Mouse (Mus musculus) embryo, embryonic 10.5 days (tissue): Measurements from ENCODE around the gene Scube1.

Experiments
- DNase-seq: peaks from one replicate; pipeline ENCODE4 v3.0.0-alpha.2; 2015; ENCODE audit warnings: low spot score

Gene Scube1

DNA sequence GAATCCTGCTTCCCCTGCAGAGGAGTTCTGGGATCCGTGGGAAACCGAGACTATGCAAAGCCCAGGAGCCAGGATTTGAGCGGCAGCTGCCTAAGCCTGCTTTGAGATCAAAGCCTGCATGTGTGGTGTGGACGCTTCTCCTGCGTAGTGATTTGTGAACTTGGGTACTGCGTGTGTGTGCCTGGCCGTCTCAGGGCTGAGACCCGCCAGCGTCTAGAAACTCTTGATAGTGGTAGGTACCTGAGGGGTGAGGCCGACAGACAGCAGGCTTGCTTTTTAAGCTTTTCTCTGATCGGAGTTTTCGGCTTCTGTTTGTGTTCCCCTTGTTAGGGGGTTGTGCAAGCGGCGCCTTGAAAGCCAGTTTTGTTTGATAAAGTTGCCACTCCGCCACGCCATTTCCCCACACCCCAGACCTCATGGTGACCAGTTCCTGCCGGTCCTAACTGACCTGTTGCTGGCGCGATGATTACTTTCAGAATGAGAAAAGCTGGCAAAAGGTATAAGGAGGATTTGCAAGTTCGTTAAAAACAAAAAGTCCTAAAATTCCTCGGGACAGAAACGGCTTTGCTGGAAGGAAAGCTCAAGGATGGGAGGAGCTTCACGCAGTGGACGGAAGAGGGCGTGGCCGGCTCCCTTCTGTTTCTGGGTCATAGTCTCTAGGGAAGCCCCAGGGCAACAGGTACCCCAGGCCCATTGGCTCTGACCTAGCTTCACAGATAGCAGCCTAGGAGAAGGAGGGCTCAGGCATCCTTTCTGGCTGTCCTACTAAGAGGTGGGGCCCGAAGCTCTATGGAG is 160.8 kb downstream of the Scube1 start:
- peak; percentile 68 for DNase-seq

- no peak for DNase-seq
These were observed 161.4 kb downstream of the Scube1 start, which contains the start of the genes Tspo and Mcat for GRCm38 (mm10) chr15:83563327-83563856. Gene Tspo (plus strand): TSS chr15:83563592. Gene Mcat (minus strand): TSS chr15:83563787.

GRCm38 (mm10) chr15:83562626-83563270 is 162.1 kb downstream of the Scube1 start:
- peak; percentile 65 for DNase-seq

DNA sequence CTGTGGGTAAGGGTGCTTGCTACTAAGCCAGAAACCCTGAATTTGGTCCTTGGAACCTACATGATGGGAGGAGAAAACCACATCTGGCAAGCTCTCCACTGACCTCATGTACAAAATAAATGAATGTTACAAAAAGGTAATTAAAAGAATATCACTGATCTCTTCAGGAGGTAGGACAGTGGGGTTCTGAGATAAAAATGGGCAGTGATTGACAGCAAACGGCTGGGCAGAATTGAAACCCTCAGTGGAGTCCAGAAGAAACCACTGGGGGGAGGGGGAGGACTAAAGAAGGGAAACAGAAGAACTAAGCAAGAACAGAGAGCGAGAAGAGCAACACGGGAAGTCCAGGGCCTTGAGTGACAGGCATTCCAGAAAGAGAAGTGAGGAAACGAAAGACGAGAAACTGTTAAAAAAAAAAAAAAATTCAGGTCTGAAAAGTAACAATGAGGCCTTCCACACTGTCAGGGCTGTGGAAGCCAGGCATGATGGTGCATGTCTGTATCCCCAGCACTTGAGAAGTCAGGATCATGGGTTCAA is 163.8 kb downstream of the Scube1 start:
- DNase-seq, result no peak

DNA sequence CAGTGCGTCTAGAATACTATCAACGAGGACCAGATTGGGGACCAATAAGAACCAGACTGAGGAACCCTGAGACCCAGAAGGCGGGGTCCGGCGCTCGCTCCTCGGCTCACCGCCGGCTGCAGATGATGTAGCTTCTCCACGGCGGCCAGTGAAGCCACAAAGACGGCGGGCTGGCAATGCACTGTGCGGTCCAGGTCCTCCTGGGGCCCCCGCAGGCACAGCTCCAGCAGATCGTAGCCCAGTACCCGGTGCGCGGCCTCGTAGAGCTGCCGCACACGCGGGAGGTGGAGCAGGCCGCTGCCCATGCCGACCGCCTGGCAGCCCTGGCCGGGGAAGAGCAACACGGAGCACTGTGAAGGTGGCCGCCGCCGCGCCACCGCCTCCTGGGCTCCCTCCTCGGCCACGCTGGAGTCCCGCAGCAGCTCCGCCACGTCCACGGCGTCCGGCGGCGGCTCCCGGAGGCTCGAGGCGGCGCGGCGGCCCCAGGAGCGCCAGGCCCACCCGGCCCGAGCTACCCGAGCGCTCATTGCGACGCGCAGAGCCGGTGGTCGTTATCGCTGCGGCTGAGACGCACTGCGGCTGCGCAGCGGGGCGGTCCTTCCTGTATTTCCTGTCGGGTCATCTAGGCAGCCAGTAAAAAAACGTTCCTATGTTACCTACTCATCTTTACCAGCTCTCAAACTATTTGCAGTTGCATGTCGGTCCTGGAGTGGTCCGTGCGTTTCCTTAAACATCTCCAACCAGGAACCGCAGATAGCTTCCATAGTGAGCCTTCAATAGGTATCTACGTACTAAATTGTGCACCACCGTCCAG is 169.5 kb downstream of the Scube1 start:
- peak; percentile 93 for DNase-seq
